Mouse (Mus musculus): Measurements from ENCODE around the gene Mapk7. TPM values are rescaled to one million over a fixed set of nuclear protein-coding genes. Genes with fewer than 3 reads are reported as not detected.
A peak's percentile ranks its signal among the peaks of the same experiment; 100 is the strongest.

Gene Mapk7
- polyA plus RNA-seq, 1 experiment from 2014 or later = 36.2 TPM

DNA sequence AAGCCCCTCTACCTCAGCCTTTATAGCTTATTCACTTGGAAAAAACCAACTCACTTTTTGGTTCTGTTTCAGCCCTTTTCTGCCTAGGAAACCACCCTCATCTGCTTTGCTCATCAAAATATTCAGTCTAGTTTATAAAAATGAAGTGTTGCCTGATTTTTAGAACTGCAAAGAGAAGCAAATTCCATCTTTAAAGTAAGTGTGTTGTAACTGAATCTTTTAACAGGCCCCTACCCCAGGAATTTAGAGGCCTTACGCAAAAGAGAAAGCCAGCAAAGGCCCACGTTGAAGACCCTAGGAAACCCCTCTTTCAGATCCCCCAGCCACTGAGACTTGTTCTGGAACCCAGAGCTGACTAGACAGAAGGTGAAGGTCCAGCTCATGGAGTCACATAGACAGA is 30.1 kb downstream of the Mapk7 start:
- Histone ChIP-seq H3K27ac (ENCODE audit: low read length) (peak overlapping the region; percentile 81), H3K36me3 (ENCODE audit: insufficient read depth, low read length) (no peaks in the 10 kb centered on the region), H3K4me2 (replicated peaks; ENCODE audit: low read depth, low read length) (no peak overlapping the region), H3K9me3 (ENCODE audit: low read length) (no peaks in the 10 kb centered on the region), H3K4me1 (ENCODE audit: insufficient read depth, low read depth, low read length) (0 out of 2 replicates have a peak, but pooled peaks cover under 1% of the 10 kb centered on the region), H3K27me3 (replicated peaks; ENCODE audit: insufficient read depth, low read length) (no peaks in the 10 kb centered on the region), H3K4me3 (ENCODE audit: low read depth, low read length) (no peak overlapping the region), H3K9ac (replicated peaks; ENCODE audit: low read depth) (no peak overlapping the region)
- 53% methylated on average over 2 of the region's 2 CpGs for WGBS
- no peak; the same call in 1 of the 2 replicates for ATAC-seq
- TF ChIP-seq EP300 (IDR thresholded peaks at IDR 0.05) (peak; percentile 61; the same call in 1 of the 2 replicates), CTCF (IDR thresholded peaks at IDR 0.05) (no peak)
- peak; percentile 84 for DNase-seq (ENCODE audit: low spot score)

DNA sequence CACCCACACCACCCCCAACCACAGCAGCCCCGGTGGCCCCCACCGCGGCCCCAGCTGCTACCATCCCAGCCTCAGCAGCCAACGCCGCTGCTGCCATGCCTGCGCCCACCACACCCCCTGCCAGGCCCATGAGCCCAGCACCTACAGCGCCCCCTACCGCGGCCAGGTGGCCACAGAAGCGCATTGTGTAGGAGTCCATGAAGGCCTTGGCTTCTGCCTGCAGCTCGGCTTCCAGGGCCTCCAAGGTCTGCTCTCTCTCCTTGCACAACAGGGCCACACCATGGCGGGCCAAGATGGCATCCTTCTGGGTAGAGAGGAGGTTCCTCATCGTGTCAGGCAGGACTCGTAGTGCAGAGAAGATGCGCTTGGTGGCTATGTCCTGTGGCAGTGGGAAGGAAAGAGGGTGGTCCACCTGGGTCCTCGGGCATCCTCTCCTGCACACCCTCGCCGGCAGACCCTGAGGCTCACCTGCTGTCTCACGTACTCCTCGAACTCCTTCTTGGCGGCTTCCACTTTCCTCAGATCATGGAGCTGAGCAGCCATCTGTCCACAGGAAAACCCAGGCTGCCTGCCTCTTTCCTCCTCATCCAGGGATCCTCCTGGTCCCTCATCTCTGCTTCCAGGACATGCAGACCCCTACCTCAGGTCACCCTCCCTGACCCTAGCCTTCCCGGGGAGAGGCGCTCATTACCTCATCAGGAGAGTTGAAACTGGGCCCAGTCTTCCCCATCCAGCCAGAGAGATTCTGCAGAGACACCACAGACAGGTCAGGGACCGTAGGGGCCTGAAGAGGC is 44.5 kb downstream of the Mapk7 start:
- H3K27ac ChIP-seq (ENCODE audit: low read length) = no peak overlapping the region
- DNase-seq (ENCODE audit: low spot score) (no peak), ATAC-seq (no peak)
- no peak overlapping the region for H3K4me3 ChIP-seq (ENCODE audit: low read depth, low read length)
- peaks cover 8% of the 10 kb centered on the region; the same call in 1 of the 2 replicates for H3K4me1 ChIP-seq (ENCODE audit: insufficient read depth, low read depth, low read length)
- H3K27me3 ChIP-seq (replicated peaks; ENCODE audit: insufficient read depth, low read length) = no peaks in the 10 kb centered on the region
- WGBS = 72% methylated on average over 22 of the region's 24 CpGs
- H3K9ac ChIP-seq (replicated peaks; ENCODE audit: low read depth) = no peak overlapping the region
- TF ChIP-seq EP300 (IDR thresholded peaks at IDR 0.05) (no peak), CTCF (IDR thresholded peaks at IDR 0.05) (peak; percentile 49)
- H3K4me2 ChIP-seq (replicated peaks; ENCODE audit: low read depth, low read length) = no peak overlapping the region
- no peaks in the 10 kb centered on the region for H3K36me3 ChIP-seq (ENCODE audit: insufficient read depth, low read length)
- no peaks in the 10 kb centered on the region for H3K9me3 ChIP-seq (ENCODE audit: low read length)

DNA sequence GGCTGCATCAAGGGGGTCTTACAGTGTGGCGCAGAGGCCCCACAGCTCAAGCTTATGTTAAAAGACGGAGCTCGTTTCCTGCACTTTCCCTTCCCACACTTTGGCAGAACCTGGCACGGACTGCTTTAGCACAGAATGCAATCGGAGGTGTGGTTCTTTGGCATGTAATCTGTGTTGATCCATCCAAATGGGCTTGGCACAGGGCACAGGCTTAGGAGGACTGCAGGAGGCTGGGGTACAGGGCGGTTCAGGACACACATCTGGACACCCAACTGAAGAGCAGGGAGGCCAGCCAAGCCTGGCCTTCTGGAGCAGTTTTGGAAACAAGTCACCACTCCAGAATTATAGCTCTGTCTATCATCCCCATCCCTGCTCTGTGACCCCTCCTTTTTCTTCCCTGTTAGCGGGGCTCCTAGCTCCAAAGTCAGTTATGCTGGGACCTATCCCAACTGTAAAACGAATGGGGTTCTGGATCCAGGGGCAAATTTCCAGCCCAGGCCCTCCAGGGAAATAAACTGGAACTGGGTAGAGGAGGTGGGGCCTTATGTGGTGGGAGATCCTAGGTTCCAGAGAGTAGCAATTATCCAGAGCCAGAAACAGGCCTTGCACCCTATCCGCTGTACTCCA is 45.5 kb downstream of the Mapk7 start:
- Histone ChIP-seq H3K36me3 (ENCODE audit: insufficient read depth, low read length) (no peaks in the 10 kb centered on the region), H3K4me1 (ENCODE audit: insufficient read depth, low read depth, low read length) (peaks cover 8% of the 10 kb centered on the region; the same call in 1 of the 2 replicates), H3K27ac (ENCODE audit: low read length) (no peak overlapping the region), H3K9ac (replicated peaks; ENCODE audit: low read depth) (no peak overlapping the region), H3K4me3 (ENCODE audit: low read depth, low read length) (no peak overlapping the region), H3K9me3 (ENCODE audit: low read length) (no peaks in the 10 kb centered on the region), H3K4me2 (replicated peaks; ENCODE audit: low read depth, low read length) (no peak overlapping the region), H3K27me3 (replicated peaks; ENCODE audit: insufficient read depth, low read length) (no peaks in the 10 kb centered on the region)
- DNase-seq (ENCODE audit: low spot score) (peak; percentile 22), ATAC-seq (peak; percentile 55; the same call in 1 of the 2 replicates)
- 55% methylated on average over 9 of the region's 9 CpGs for WGBS
- TF ChIP-seq CTCF (IDR thresholded peaks at IDR 0.05) = no peak
- TF ChIP-seq EP300 (IDR thresholded peaks at IDR 0.05) = no peak

DNA sequence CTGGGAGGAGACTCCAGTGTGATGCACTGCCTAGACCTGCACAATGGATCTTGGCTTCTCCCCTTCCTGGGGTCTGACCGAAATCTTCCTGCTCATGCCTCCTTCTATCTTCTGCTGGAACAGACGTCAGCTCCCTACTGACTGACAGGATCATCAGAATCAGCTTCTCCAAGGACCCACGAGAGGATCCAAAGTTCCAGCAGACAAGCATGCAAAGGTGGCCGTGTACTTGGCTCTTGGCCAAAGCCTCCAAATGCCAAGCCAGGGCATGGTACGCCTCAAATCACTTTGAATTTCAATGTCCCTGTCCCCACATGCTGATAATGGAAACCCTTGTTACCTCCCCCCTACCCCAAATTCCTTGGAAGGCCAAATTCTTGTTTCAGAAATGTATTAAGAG is 46.2 kb downstream of the Mapk7 start:
- no peak for ATAC-seq
- H3K4me1 ChIP-seq (ENCODE audit: insufficient read depth, low read depth, low read length) = peaks cover 8% of the 10 kb centered on the region; the same call in 1 of the 2 replicates
- H3K27ac ChIP-seq (ENCODE audit: low read length) = no peak overlapping the region
- H3K4me2 ChIP-seq (replicated peaks; ENCODE audit: low read depth, low read length) = no peak overlapping the region
- DNase-seq (ENCODE audit: low spot score) = no peak
- no peaks in the 10 kb centered on the region for H3K27me3 ChIP-seq (replicated peaks; ENCODE audit: insufficient read depth, low read length)
- H3K9ac ChIP-seq (replicated peaks; ENCODE audit: low read depth) = no peak overlapping the region
- H3K36me3 ChIP-seq (ENCODE audit: insufficient read depth, low read length) = no peaks in the 10 kb centered on the region
- H3K4me3 ChIP-seq (ENCODE audit: low read depth, low read length) = no peak overlapping the region
- H3K9me3 ChIP-seq (ENCODE audit: low read length) = no peaks in the 10 kb centered on the region
- WGBS = 46% methylated on average over 5 of the region's 5 CpGs
- no peak for TF ChIP-seq CTCF (IDR thresholded peaks at IDR 0.05)

DNA sequence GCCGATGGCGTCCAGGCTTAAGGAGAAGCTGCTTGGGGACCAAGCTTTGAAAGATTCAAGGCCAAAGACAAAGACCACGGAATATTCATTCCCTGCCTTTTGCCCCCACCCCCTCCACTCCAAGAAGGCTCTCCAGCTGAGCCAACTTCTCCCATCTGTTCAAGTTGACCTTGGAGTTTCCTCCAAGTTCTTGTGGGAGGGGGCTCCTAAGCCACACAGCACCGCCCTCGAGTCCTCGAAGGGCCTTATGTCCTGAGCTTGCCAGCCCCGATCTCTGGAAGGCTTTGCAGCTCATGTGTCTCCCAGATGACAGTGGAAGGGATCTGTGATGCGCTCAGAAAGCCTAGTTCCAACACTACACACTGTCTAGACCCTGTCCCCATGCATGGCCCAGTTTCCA is 46.9 kb downstream of the Mapk7 start:
- DNase-seq (ENCODE audit: low spot score) (no peak), ATAC-seq (no peak)
- Histone ChIP-seq H3K36me3 (ENCODE audit: insufficient read depth, low read length) (no peaks in the 10 kb centered on the region), H3K4me2 (replicated peaks; ENCODE audit: low read depth, low read length) (no peak overlapping the region), H3K27me3 (replicated peaks; ENCODE audit: insufficient read depth, low read length) (no peaks in the 10 kb centered on the region), H3K4me3 (ENCODE audit: low read depth, low read length) (no peak overlapping the region), H3K9me3 (ENCODE audit: low read length) (no peaks in the 10 kb centered on the region), H3K9ac (replicated peaks; ENCODE audit: low read depth) (no peak overlapping the region), H3K27ac (ENCODE audit: low read length) (no peak overlapping the region), H3K4me1 (ENCODE audit: insufficient read depth, low read depth, low read length) (peaks cover 8% of the 10 kb centered on the region; the same call in 1 of the 2 replicates)
- 73% methylated on average over 8 of the region's 8 CpGs for WGBS
- TF ChIP-seq CTCF (IDR thresholded peaks at IDR 0.05) (no peak), EP300 (IDR thresholded peaks at IDR 0.05) (no peak)

DNA sequence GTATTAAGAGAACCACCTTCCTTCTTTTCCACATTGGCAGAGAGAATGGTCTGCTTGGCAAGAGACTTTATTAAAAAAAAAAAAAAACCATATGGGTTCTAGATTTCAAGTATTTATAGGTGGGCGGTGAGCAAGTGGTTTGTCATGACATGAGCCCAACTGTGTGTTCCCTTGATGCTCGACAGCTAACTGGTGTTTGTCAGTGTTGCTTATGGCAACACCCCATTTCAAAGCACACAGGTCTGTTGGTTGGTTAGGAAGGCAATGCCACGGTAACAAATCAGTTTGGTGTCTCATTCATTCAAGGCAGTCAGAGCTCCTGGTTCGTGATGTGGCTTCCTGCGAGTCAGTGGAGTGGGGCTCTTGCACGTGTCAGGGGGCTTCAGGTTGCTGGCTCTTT is 50.4 kb downstream of the Mapk7 start:
- Histone ChIP-seq H3K27ac (ENCODE audit: low read length) (no peak overlapping the region), H3K9ac (replicated peaks; ENCODE audit: low read depth) (no peak overlapping the region), H3K9me3 (ENCODE audit: low read length) (no peaks in the 10 kb centered on the region), H3K27me3 (replicated peaks; ENCODE audit: insufficient read depth, low read length) (no peaks in the 10 kb centered on the region), H3K4me1 (ENCODE audit: insufficient read depth, low read depth, low read length) (0 out of 2 replicates have a peak, but pooled peaks cover 4% of the 10 kb centered on the region), H3K4me3 (ENCODE audit: low read depth, low read length) (no peak overlapping the region), H3K4me2 (replicated peaks; ENCODE audit: low read depth, low read length) (no peak overlapping the region), H3K36me3 (ENCODE audit: insufficient read depth, low read length) (no peaks in the 10 kb centered on the region)
- 87% methylated on average over 6 of the region's 6 CpGs for WGBS
- no peak for DNase-seq (ENCODE audit: low spot score)
- TF ChIP-seq CTCF (IDR thresholded peaks at IDR 0.05) = no peak
- no peak for TF ChIP-seq EP300 (IDR thresholded peaks at IDR 0.05)
- no peak for ATAC-seq
